Mouse (Mus musculus): Measurements from ENCODE around the gene Chchd4.

- TF ChIP-seq CTCF (IDR thresholded peaks at IDR 0.05; ENCODE audit: control insufficient read depth, insufficient read depth, low read length) (no peak), POLR2A (IDR thresholded peaks at IDR 0.05; ENCODE audit: borderline replicate concordance, control insufficient read depth, low read depth, low read length) (no peak)
Measured at GRCm38 (mm10) chr6:91494526-91494925, 21.2 kb upstream of the Chchd4 start.

Measured in bone marrow, adult 2 months (tissue).